Mouse (Mus musculus): ENCODE results near the gene Krt16. TPM values are rescaled to one million over a fixed set of nuclear protein-coding genes. Genes with fewer than 3 reads are reported as not detected.

The Krt16 gene
- polyA plus RNA-seq, 1 experiment from 2014 or later = not detected

GRCm38 (mm10) chr11:100278759-100279158 is 30.1 kb upstream of the Krt16 start:
- TF ChIP-seq CTCF (IDR thresholded peaks at IDR 0.05) = no peak
- CTCF ChIA-PET = interaction anchor here (0.7 kb wide), 2 partner anchors 14 to 16 kb away, joined by 3 read pairs; no protein-coding TSS in a partner anchor
- no peaks in the 10 kb centered on the region for H3K27me3 ChIP-seq
- no peak for DNase-seq (ENCODE audit: low read depth, low spot score)
- POLR2A ChIA-PET = no interaction called here
- in situ Hi-C loops (cut with MboI; ENCODE audit: low pct_unique_long_range_greater_than_20kb) = no loop called here
- no peak for ATAC-seq

GRCm38 (mm10) chr11:100277726-100278480 is 29.2 kb upstream of the Krt16 start:
- ATAC-seq (no peak), DNase-seq (ENCODE audit: low read depth, low spot score) (no peak)
- ChIA-PET CTCF (no interaction called here), POLR2A (no interaction called here)
- in situ Hi-C loops (cut with MboI; ENCODE audit: low pct_unique_long_range_greater_than_20kb) = no loop called here
- no peaks in the 10 kb centered on the region for H3K27me3 ChIP-seq
- no peak for TF ChIP-seq CTCF (IDR thresholded peaks at IDR 0.05)

- no peak for TF ChIP-seq CTCF (IDR thresholded peaks at IDR 0.05)
- CTCF ChIA-PET = no interaction called here
- no peak for ATAC-seq
- no peaks in the 10 kb centered on the region for H3K27me3 ChIP-seq
- DNase-seq (ENCODE audit: low read depth, low spot score) = no peak
- in situ Hi-C loops (cut with MboI; ENCODE audit: low pct_unique_long_range_greater_than_20kb) = no loop called here
- POLR2A ChIA-PET = interaction anchor here (0.6 kb wide), 1 partner anchor 334 kb away, joined by 3 read pairs; no protein-coding TSS in a partner anchor
These were observed 26.8 kb upstream of the Krt16 start for GRCm38 (mm10) chr11:100275466-100275865.

- no peak for TF ChIP-seq CTCF (IDR thresholded peaks at IDR 0.05)
- POLR2A ChIA-PET = no interaction called here
- no peak for DNase-seq (ENCODE audit: low read depth, low spot score)
- CTCF ChIA-PET = no interaction called here
- in situ Hi-C loops (cut with MboI; ENCODE audit: low pct_unique_long_range_greater_than_20kb) = no loop called here
- H3K27me3 ChIP-seq = no peaks in the 10 kb centered on the region
- no peak for ATAC-seq
These were observed 26.0 kb upstream of the Krt16 start for GRCm38 (mm10) chr11:100274719-100275118.

DNA sequence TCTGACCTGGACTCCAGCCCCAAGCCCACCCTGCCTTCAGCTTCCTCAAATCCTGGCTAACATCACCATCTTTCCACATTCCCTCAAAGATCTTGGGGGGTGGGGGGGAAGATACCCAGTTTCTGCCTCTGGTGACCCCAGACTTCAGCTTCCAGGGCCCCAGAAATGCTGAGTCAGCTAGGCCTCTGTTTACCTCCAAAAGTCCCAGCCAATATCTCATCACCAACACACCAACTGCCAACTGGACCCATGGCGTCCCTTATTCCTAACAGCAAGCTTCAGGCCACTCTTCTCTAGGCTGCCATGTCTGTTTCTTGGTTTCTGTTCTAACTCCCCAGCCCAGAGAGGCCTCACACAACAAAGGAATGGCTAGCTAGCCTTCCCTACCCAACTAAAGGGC is 23.2 kb upstream of the Krt16 start:
- POLR2A ChIA-PET = no interaction called here

GRCm38 (mm10) chr11:100269821-100270332 is 21.2 kb upstream of the Krt16 start, which contains the start of gene Krt42:
Gene Krt42 (minus strand): TSS chr11:100269871.
- ChIA-PET CTCF (no interaction called here), POLR2A (no interaction called here)
- H3K27me3 ChIP-seq = peaks cover 6% of the 10 kb centered on the region
- in situ Hi-C loops (cut with MboI; ENCODE audit: low pct_unique_long_range_greater_than_20kb) = no loop called here
- ATAC-seq (no peak), DNase-seq (ENCODE audit: low read depth, low spot score) (no peak)
- no peak for TF ChIP-seq CTCF (IDR thresholded peaks at IDR 0.05)

More for the DNA sequence above, 23.2 kb upstream of the Krt16 start:
- peaks cover 6% of the 10 kb centered on the region for H3K27me3 ChIP-seq
- in situ Hi-C loops (cut with MboI; ENCODE audit: low pct_unique_long_range_greater_than_20kb) = no loop called here
- TF ChIP-seq CTCF (IDR thresholded peaks at IDR 0.05) = no peak
- CTCF ChIA-PET = no interaction called here
- DNase-seq (ENCODE audit: low read depth, low spot score) (no peak), ATAC-seq (no peak)

- no peak for TF ChIP-seq CTCF (IDR thresholded peaks at IDR 0.05)
- ChIA-PET POLR2A (no interaction called here), CTCF (no interaction called here)
- no peak for DNase-seq (ENCODE audit: low read depth, low spot score)
- in situ Hi-C loops (cut with MboI; ENCODE audit: low pct_unique_long_range_greater_than_20kb) = no loop called here
- H3K27me3 ChIP-seq = no peaks in the 10 kb centered on the region
- ATAC-seq = no peak
These were observed 13.6 kb upstream of the Krt16 start for GRCm38 (mm10) chr11:100262058-100262980.

GRCm38 (mm10) chr11:100261235-100261605 is 12.5 kb upstream of the Krt16 start:
- ATAC-seq = no peak
- TF ChIP-seq CTCF (IDR thresholded peaks at IDR 0.05) = no peak
- ChIA-PET POLR2A (no interaction called here), CTCF (no interaction called here)
- no peaks in the 10 kb centered on the region for H3K27me3 ChIP-seq
- DNase-seq (ENCODE audit: low read depth, low spot score) = no peak
- in situ Hi-C loops (cut with MboI; ENCODE audit: low pct_unique_long_range_greater_than_20kb) = no loop called here

GRCm38 (mm10) chr11:100260514-100261234 is 12.0 kb upstream of the Krt16 start, which contains the start of gene Krt17:
Gene Krt17 (minus strand): TSS chr11:100261029.
- no peak for TF ChIP-seq CTCF (IDR thresholded peaks at IDR 0.05)
- POLR2A ChIA-PET = no interaction called here
- in situ Hi-C loops (cut with MboI; ENCODE audit: low pct_unique_long_range_greater_than_20kb) = no loop called here
- ATAC-seq (no peak), DNase-seq (ENCODE audit: low read depth, low spot score) (no peak)
- H3K27me3 ChIP-seq = no peaks in the 10 kb centered on the region
- CTCF ChIA-PET = no interaction called here

- no peaks in the 10 kb centered on the region for H3K27me3 ChIP-seq
- DNase-seq (ENCODE audit: low read depth, low spot score) = no peak
- CTCF ChIA-PET = no interaction called here
- no peak for TF ChIP-seq CTCF (IDR thresholded peaks at IDR 0.05)
- POLR2A ChIA-PET = no interaction called here
- no peak for ATAC-seq
- in situ Hi-C loops (cut with MboI; ENCODE audit: low pct_unique_long_range_greater_than_20kb) = no loop called here
These were observed 10.4 kb upstream of the Krt16 start for GRCm38 (mm10) chr11:100259079-100259478.
